Mouse (Mus musculus) ES-Bruce4 (cell line): Measurements from ENCODE around the gene L3mbtl2. TPM values are rescaled to one million over a fixed set of nuclear protein-coding genes. Genes with fewer than 3 reads are reported as not detected.
A peak's percentile ranks its signal among the peaks of the same experiment; 100 is the strongest.
"Not testable (repeated sequence)": the region's sequence is repeated elsewhere in the genome, so short reads cannot be mapped to it uniquely, and the experiment has no call there.

Experiments
- H3K27ac ChIP-seq: 2 replicates; pipeline ENCODE4 v1.5.1; 2012; ENCODE audit warnings: low read length, inconsistent platforms; ENCODE audit not compliant: insufficient read depth
- H3K27me3 ChIP-seq: 2 replicates; pipeline ENCODE4 v1.6.1; 2012; ENCODE audit warnings: mild to moderate bottlenecking, low read length, inconsistent platforms; ENCODE audit not compliant: control insufficient read depth, poor library complexity, insufficient read depth, severe bottlenecking
- H3K36me3 ChIP-seq: 2 replicates; pipeline ENCODE4 v1.6.1; 2012; ENCODE audit warnings: inconsistent platforms, mild to moderate bottlenecking, low read length, moderate library complexity; ENCODE audit not compliant: control insufficient read depth, poor library complexity, insufficient read depth, severe bottlenecking
- H3K4me1 ChIP-seq: one replicate; pipeline ENCODE4 v1.8.1; 2011; ENCODE audit warnings: low read length; ENCODE audit not compliant: control insufficient read depth, insufficient read depth
- H3K4me3 ChIP-seq: 2 replicates; pipeline ENCODE4 v1.5.1; 2011; ENCODE audit warnings: low read depth, mild to moderate bottlenecking, low read length
- H3K9ac ChIP-seq: 2 replicates; pipeline ENCODE4 v1.6.1; 2012; ENCODE audit warnings: low read depth, mild to moderate bottlenecking, inconsistent platforms; ENCODE audit not compliant: poor library complexity, severe bottlenecking
- H3K9me3 ChIP-seq: replicated peaks from 2 replicates; pipeline ENCODE4 v1.6.1; 2012; ENCODE audit warnings: mild to moderate bottlenecking, low read length, inconsistent platforms; ENCODE audit not compliant: control insufficient read depth, poor library complexity, insufficient read depth, severe bottlenecking
- CTCF ChIP-seq: IDR thresholded peaks from one replicate; pipeline ENCODE4 v1.8.1; 2011; ENCODE audit warnings: low read depth, low read length
- EP300 ChIP-seq: IDR thresholded peaks from 2 replicates; pipeline ENCODE4 v1.6.1; 2011; ENCODE audit warnings: low read depth, low read length; ENCODE audit not compliant: insufficient read depth
- POLR2A ChIP-seq: IDR thresholded peaks from one replicate; pipeline ENCODE4 v1.8.1; 2011; ENCODE audit warnings: low read length; ENCODE audit not compliant: insufficient read depth
- polyA plus RNA-seq: library from polyadenylated mRNA; stranded (reverse); fragments of >200 nt; gene quantifications from 2 replicates; pipeline ENCODE4 v1.2.4, GENCODE M21; 2011; ENCODE audit warnings: low read depth; ENCODE audit not compliant: missing spikeins, insufficient read depth, insufficient read length

The L3mbtl2 gene
- polyA plus RNA-seq, 1 experiment, result 49.3 TPM

- H3K4me1 ChIP-seq, result no peaks in the 10 kb centered on the region
- H3K36me3 ChIP-seq, result peaks cover 19% of the 10 kb centered on the region
- H3K9ac ChIP-seq, result no peak overlapping the region
- H3K27ac ChIP-seq, result peak overlapping the region; percentile 73
- TF ChIP-seq POLR2A (no peak), EP300 (0 out of 2 replicates have a peak, but pooled peaks have one; percentile 15)
- no peak overlapping the region for H3K4me3 ChIP-seq
- no peaks in the 10 kb centered on the region for H3K27me3 ChIP-seq
- H3K9me3 ChIP-seq, result no peaks in the 10 kb centered on the region
Measured at GRCm38 (mm10) chr15:81700601-81701000, 36.9 kb downstream of the L3mbtl2 start.

GRCm38 (mm10) chr15:81701350-81701749 lies 37.7 kb downstream of the L3mbtl2 start:
- H3K27me3 ChIP-seq, H3K27ac ChIP-seq, H3K4me1 ChIP-seq, H3K4me3 ChIP-seq, H3K9ac ChIP-seq, H3K9me3 ChIP-seq: not testable (repeated sequence)
- peak; percentile 13 for TF ChIP-seq CTCF
- peaks cover 26% of the 10 kb centered on the region for H3K36me3 ChIP-seq

- Histone ChIP-seq H3K9me3 (no peaks in the 10 kb centered on the region), H3K36me3 (peaks cover 35% of the 10 kb centered on the region), H3K27me3 (no peaks in the 10 kb centered on the region), H3K9ac (no peak overlapping the region), H3K4me3 (no peak overlapping the region), H3K27ac (no peak overlapping the region), H3K4me1 (no peaks in the 10 kb centered on the region)
- TF ChIP-seq CTCF (no peak), POLR2A (no peak), EP300 (no peak)
Measured at GRCm38 (mm10) chr15:81702306-81703093, 38.8 kb downstream of the L3mbtl2 start.

- Histone ChIP-seq H3K36me3 (peaks cover 39% of the 10 kb centered on the region), H3K27me3 (no peaks in the 10 kb centered on the region), H3K4me1 (no peaks in the 10 kb centered on the region), H3K9ac (no peak overlapping the region), H3K4me3 (no peak overlapping the region), H3K27ac (no peak overlapping the region), H3K9me3 (no peaks in the 10 kb centered on the region)
- no peak for TF ChIP-seq POLR2A
- no peak for TF ChIP-seq CTCF
- no peak for TF ChIP-seq EP300
Measured at GRCm38 (mm10) chr15:81703094-81703489, 39.4 kb downstream of the L3mbtl2 start.

- Histone ChIP-seq H3K27me3 (no peaks in the 10 kb centered on the region), H3K4me1 (no peaks in the 10 kb centered on the region), H3K4me3 (no peak overlapping the region), H3K27ac (no peak overlapping the region), H3K9me3 (no peaks in the 10 kb centered on the region), H3K36me3 (peaks cover 89% of the 10 kb centered on the region), H3K9ac (no peak overlapping the region)
- TF ChIP-seq POLR2A (no peak), EP300 (no peak), CTCF (no peak)
Measured at GRCm38 (mm10) chr15:81708991-81709390, 45.3 kb downstream of the L3mbtl2 start.

- H3K9ac ChIP-seq, result no peak overlapping the region
- no peak overlapping the region for H3K27ac ChIP-seq
- no peaks in the 10 kb centered on the region for H3K27me3 ChIP-seq
- no peaks in the 10 kb centered on the region for H3K9me3 ChIP-seq
- TF ChIP-seq CTCF (no peak), POLR2A (no peak), EP300 (no peak)
- H3K4me3 ChIP-seq, result no peak overlapping the region
- peaks cover 82% of the 10 kb centered on the region for H3K36me3 ChIP-seq
- no peaks in the 10 kb centered on the region for H3K4me1 ChIP-seq
Measured at GRCm38 (mm10) chr15:81709686-81710085, 46.0 kb downstream of the L3mbtl2 start.
